Mouse (Mus musculus): Measurements from ENCODE around the gene Gm49369. TPM values are rescaled to one million over a fixed set of nuclear protein-coding genes. Genes with fewer than 3 reads are reported as not detected.

Gm49369 gene
- polyA plus RNA-seq, 1 experiment from 2014 or later, result not detected

DNA sequence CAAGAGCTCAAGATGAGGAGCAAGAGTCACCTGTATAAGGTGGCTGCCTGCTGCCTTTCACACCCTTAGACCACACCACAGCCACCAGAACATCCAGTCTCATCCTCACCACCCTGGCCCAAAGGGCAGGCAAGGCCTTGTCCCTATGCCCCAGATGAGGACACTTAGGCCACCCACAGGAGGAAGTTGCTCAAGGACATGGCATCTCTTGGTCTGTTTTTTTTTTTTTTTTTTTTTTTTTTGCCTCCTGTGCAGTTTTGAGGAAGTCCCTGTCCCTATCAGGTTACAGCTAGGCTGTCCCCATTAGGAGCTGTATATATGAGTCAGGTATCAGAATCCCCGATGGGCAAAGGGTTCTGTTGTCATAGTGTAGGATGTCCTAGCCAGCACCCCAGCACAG lies 16.8 kb upstream of the Gm49369 start:
- Histone ChIP-seq H3K4me1 (replicated peaks; ENCODE audit: control insufficient read depth, insufficient read depth, low read length) (no peaks in the 10 kb centered on the region), H3K4me3 (replicated peaks; ENCODE audit: low read length) (no peak overlapping the region), H3K9ac (no peak overlapping the region), H3K27ac (no peak overlapping the region), H3K9me3 (ENCODE audit: control insufficient read depth, low read length) (no peaks in the 10 kb centered on the region), H3K4me2 (replicated peaks) (no peak overlapping the region), H3K27me3 (ENCODE audit: control insufficient read depth, insufficient read depth, low read length) (no peaks in the 10 kb centered on the region), H3K36me3 (replicated peaks; ENCODE audit: control insufficient read depth, insufficient read depth) (no peaks in the 10 kb centered on the region)
- WGBS, result 95% methylated on average over 1 of the region's 1 CpGs
- no peak for ATAC-seq (ENCODE audit: low FRiP score)
- DNase-seq (ENCODE audit: low spot score), result no peak

- no peak overlapping the region for H3K27ac ChIP-seq
- 74% methylated on average over 2 of the region's 2 CpGs for WGBS
- no peaks in the 10 kb centered on the region for H3K9me3 ChIP-seq (ENCODE audit: control insufficient read depth, low read length)
- ATAC-seq (ENCODE audit: low FRiP score), result no peak
- H3K27me3 ChIP-seq (ENCODE audit: control insufficient read depth, insufficient read depth, low read length), result no peaks in the 10 kb centered on the region
- no peak overlapping the region for H3K9ac ChIP-seq
- H3K36me3 ChIP-seq (replicated peaks; ENCODE audit: control insufficient read depth, insufficient read depth), result no peaks in the 10 kb centered on the region
- H3K4me2 ChIP-seq (replicated peaks), result no peak overlapping the region
- no peaks in the 10 kb centered on the region for H3K4me1 ChIP-seq (replicated peaks; ENCODE audit: control insufficient read depth, insufficient read depth, low read length)
- no peak overlapping the region for H3K4me3 ChIP-seq (replicated peaks; ENCODE audit: low read length)
- no peak for DNase-seq (ENCODE audit: low spot score)
These were observed 15.6 kb upstream of the Gm49369 start for GRCm38 (mm10) chr7:142398052-142398451.

- no peak overlapping the region for H3K9ac ChIP-seq
- no peaks in the 10 kb centered on the region for H3K9me3 ChIP-seq (ENCODE audit: control insufficient read depth, low read length)
- ATAC-seq (ENCODE audit: low FRiP score) (no peak), DNase-seq (ENCODE audit: low spot score) (no peak)
- 96% methylated on average over 1 of the region's 1 CpGs for WGBS
- H3K27me3 ChIP-seq (ENCODE audit: control insufficient read depth, insufficient read depth, low read length), result no peaks in the 10 kb centered on the region
- H3K4me2 ChIP-seq (replicated peaks), result no peak overlapping the region
- no peaks in the 10 kb centered on the region for H3K4me1 ChIP-seq (replicated peaks; ENCODE audit: control insufficient read depth, insufficient read depth, low read length)
- H3K27ac ChIP-seq, result no peak overlapping the region
- H3K4me3 ChIP-seq (replicated peaks; ENCODE audit: low read length), result no peak overlapping the region
- H3K36me3 ChIP-seq (replicated peaks; ENCODE audit: control insufficient read depth, insufficient read depth), result no peaks in the 10 kb centered on the region
These were observed 14.1 kb upstream of the Gm49369 start for GRCm38 (mm10) chr7:142396611-142397010.

GRCm38 (mm10) chr7:142395472-142395871 lies 13.0 kb upstream of the Gm49369 start:
- DNase-seq (ENCODE audit: low spot score) (no peak), ATAC-seq (ENCODE audit: low FRiP score) (no peak)
- Histone ChIP-seq H3K4me2 (replicated peaks) (no peak overlapping the region), H3K4me1 (replicated peaks; ENCODE audit: control insufficient read depth, insufficient read depth, low read length) (no peaks in the 10 kb centered on the region), H3K9ac (no peak overlapping the region), H3K36me3 (replicated peaks; ENCODE audit: control insufficient read depth, insufficient read depth) (no peaks in the 10 kb centered on the region), H3K9me3 (ENCODE audit: control insufficient read depth, low read length) (no peaks in the 10 kb centered on the region), H3K4me3 (replicated peaks; ENCODE audit: low read length) (no peak overlapping the region), H3K27ac (no peak overlapping the region), H3K27me3 (ENCODE audit: control insufficient read depth, insufficient read depth, low read length) (no peaks in the 10 kb centered on the region)
- 88% methylated on average over 4 of the region's 4 CpGs for WGBS

- Histone ChIP-seq H3K4me3 (replicated peaks; ENCODE audit: low read length) (no peak overlapping the region), H3K36me3 (replicated peaks; ENCODE audit: control insufficient read depth, insufficient read depth) (no peaks in the 10 kb centered on the region), H3K9me3 (ENCODE audit: control insufficient read depth, low read length) (no peaks in the 10 kb centered on the region), H3K4me1 (replicated peaks; ENCODE audit: control insufficient read depth, insufficient read depth, low read length) (no peaks in the 10 kb centered on the region), H3K27me3 (ENCODE audit: control insufficient read depth, insufficient read depth, low read length) (no peaks in the 10 kb centered on the region), H3K4me2 (replicated peaks) (no peak overlapping the region), H3K27ac (no peak overlapping the region), H3K9ac (no peak overlapping the region)
- no peak for ATAC-seq (ENCODE audit: low FRiP score)
- DNase-seq (ENCODE audit: low spot score), result no peak
- WGBS, result 77% methylated on average over 6 of the region's 6 CpGs
These were observed 12.1 kb upstream of the Gm49369 start for GRCm38 (mm10) chr7:142394261-142395190.

- WGBS, result 26% methylated on average over 4 of the region's 4 CpGs
- Histone ChIP-seq H3K27me3 (ENCODE audit: control insufficient read depth, insufficient read depth, low read length) (no peaks in the 10 kb centered on the region), H3K36me3 (replicated peaks; ENCODE audit: control insufficient read depth, insufficient read depth) (no peaks in the 10 kb centered on the region), H3K4me2 (replicated peaks) (no peak overlapping the region), H3K9ac (no peak overlapping the region), H3K4me3 (replicated peaks; ENCODE audit: low read length) (no peak overlapping the region), H3K27ac (no peak overlapping the region), H3K9me3 (ENCODE audit: control insufficient read depth, low read length) (no peaks in the 10 kb centered on the region), H3K4me1 (replicated peaks; ENCODE audit: control insufficient read depth, insufficient read depth, low read length) (no peaks in the 10 kb centered on the region)
- DNase-seq (ENCODE audit: low spot score) (no peak), ATAC-seq (ENCODE audit: low FRiP score) (no peak)
These were observed 10.7 kb upstream of the Gm49369 start for GRCm38 (mm10) chr7:142393191-142393590.

GRCm38 (mm10) chr7:142391609-142392008 lies 9.1 kb upstream of the Gm49369 start:
- WGBS, result 60% methylated on average over 4 of the region's 4 CpGs
- no peak overlapping the region for H3K4me2 ChIP-seq (replicated peaks)
- H3K27ac ChIP-seq, result no peak overlapping the region
- ATAC-seq (ENCODE audit: low FRiP score), result no peak
- H3K27me3 ChIP-seq (ENCODE audit: control insufficient read depth, insufficient read depth, low read length), result no peaks in the 10 kb centered on the region
- DNase-seq (ENCODE audit: low spot score), result no peak
- no peaks in the 10 kb centered on the region for H3K9me3 ChIP-seq (ENCODE audit: control insufficient read depth, low read length)
- no peak overlapping the region for H3K4me3 ChIP-seq (replicated peaks; ENCODE audit: low read length)
- H3K4me1 ChIP-seq (replicated peaks; ENCODE audit: control insufficient read depth, insufficient read depth, low read length), result peaks cover 7% of the 10 kb centered on the region
- H3K9ac ChIP-seq, result no peak overlapping the region
- no peaks in the 10 kb centered on the region for H3K36me3 ChIP-seq (replicated peaks; ENCODE audit: control insufficient read depth, insufficient read depth)

- H3K4me3 ChIP-seq (replicated peaks; ENCODE audit: low read length), result no peak overlapping the region
- ATAC-seq (ENCODE audit: low FRiP score), result no peak
- no peaks in the 10 kb centered on the region for H3K9me3 ChIP-seq (ENCODE audit: control insufficient read depth, low read length)
- no peak overlapping the region for H3K4me2 ChIP-seq (replicated peaks)
- no peaks in the 10 kb centered on the region for H3K36me3 ChIP-seq (replicated peaks; ENCODE audit: control insufficient read depth, insufficient read depth)
- peaks cover 12% of the 10 kb centered on the region for H3K4me1 ChIP-seq (replicated peaks; ENCODE audit: control insufficient read depth, insufficient read depth, low read length)
- H3K27ac ChIP-seq, result no peak overlapping the region
- H3K9ac ChIP-seq, result no peak overlapping the region
- H3K27me3 ChIP-seq (ENCODE audit: control insufficient read depth, insufficient read depth, low read length), result no peaks in the 10 kb centered on the region
- DNase-seq (ENCODE audit: low spot score), result no peak
- 82% methylated on average over 3 of the region's 3 CpGs for WGBS
These were observed 8.6 kb upstream of the Gm49369 start for GRCm38 (mm10) chr7:142391108-142391507.

- Histone ChIP-seq H3K27ac (no peak overlapping the region), H3K4me1 (replicated peaks; ENCODE audit: control insufficient read depth, insufficient read depth, low read length) (peaks cover 18% of the 10 kb centered on the region), H3K9me3 (ENCODE audit: control insufficient read depth, low read length) (no peaks in the 10 kb centered on the region), H3K27me3 (ENCODE audit: control insufficient read depth, insufficient read depth, low read length) (no peaks in the 10 kb centered on the region), H3K36me3 (replicated peaks; ENCODE audit: control insufficient read depth, insufficient read depth) (peaks cover 3% of the 10 kb centered on the region; the same call in 1 of the 2 replicates), H3K4me2 (replicated peaks) (no peak overlapping the region), H3K4me3 (replicated peaks; ENCODE audit: low read length) (no peak overlapping the region), H3K9ac (no peak overlapping the region)
- ATAC-seq (ENCODE audit: low FRiP score) (no peak), DNase-seq (ENCODE audit: low spot score) (no peak)
- 85% methylated on average over 3 of the region's 3 CpGs for WGBS
These were observed 7.6 kb upstream of the Gm49369 start for GRCm38 (mm10) chr7:142389961-142390650.

All from hindbrain, embryonic 14.5 days (tissue).